ENCODE assay signal across 14 mouse cellular contexts in the genomic region with DNA sequence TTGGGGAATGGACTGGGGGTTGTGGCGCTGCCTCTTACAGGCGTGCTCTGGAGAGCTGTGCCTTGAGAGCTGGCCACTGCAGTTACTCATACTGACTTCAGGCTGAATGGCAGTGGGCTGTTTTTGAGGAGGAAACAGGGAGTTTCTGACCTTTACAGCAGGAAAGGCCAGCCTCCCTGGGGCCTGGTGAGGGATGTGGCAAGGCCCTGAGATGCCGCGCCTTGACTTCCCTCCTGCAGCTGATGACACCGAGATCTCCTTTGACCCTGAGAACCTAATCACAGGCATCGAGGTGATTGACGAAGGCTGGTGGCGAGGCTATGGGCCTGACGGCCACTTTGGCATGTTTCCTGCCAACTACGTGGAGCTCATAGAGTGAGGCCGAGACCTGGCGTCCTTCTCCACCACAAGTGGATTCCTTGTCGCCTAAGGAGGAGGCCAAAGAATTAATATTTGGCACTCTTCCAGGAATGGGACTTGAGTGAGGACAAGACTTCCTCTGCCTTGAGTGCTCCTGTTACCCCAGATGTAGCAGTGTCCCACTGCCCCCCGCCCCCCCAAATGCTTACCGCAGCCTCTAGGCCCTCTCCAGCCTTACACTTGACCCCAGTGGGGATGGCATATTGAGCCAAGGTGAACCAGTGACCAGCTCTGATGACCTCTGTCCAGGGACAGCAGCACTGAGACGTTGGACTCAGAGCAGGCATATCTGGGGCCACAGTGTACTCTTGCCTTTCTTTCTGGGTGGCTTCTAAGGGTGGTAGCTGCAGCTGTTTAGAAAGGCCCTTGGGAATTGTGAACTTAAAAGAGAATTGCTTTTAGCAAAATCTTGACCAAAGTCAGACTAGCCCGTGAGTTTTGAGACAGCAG. TPM values are rescaled to one million over a fixed set of nuclear protein-coding genes. Genes with fewer than 3 reads are reported as not detected.
A peak's percentile ranks its signal among the peaks of the same experiment; 100 is the strongest.
DNase-seq lines count a peak whose midpoint lies in the region; ATAC-seq and TF ChIP-seq lines count a peak whose summit lies in the region.
"Had no signal": no experiment of that assay in that cellular context is flagged by ENCODE, and none has a peak within 500 bp of the region (broad histone marks: within the 10 kb centered on the region; RNA-seq: fewer than 3 reads in every experiment).

No protein-coding gene starts in this region.

- no peaks in the 10 kb centered on the region for H3K27me3 ChIP-seq in heart, embryonic 10.5 days (ENCODE audit: insufficient read depth, poor library complexity, severe bottlenecking)
- 0 out of 2 replicates have a peak, but pooled peaks cover 5% of the 10 kb centered on the region for H3K27me3 ChIP-seq in lung, postnatal 0 days (replicated peaks; ENCODE audit: insufficient read depth, low read length)
- H3K27me3 ChIP-seq: liver, embryonic 13.5 days had no signal

- H3K4me3 ChIP-seq in heart, embryonic 10.5 days = no peak overlapping the region
- H3K4me3 ChIP-seq in lung, postnatal 0 days (ENCODE audit: low read depth, low read length) = no peak overlapping the region
- H3K4me3 ChIP-seq: liver, embryonic 13.5 days had no signal

- no peaks in the 10 kb centered on the region for H3K9me3 ChIP-seq in heart, embryonic 10.5 days
- no peaks in the 10 kb centered on the region for H3K9me3 ChIP-seq in lung, postnatal 0 days (ENCODE audit: low read length)
- H3K9me3 ChIP-seq: liver, embryonic 13.5 days had no signal

- H3K36me3 ChIP-seq in heart, embryonic 10.5 days = peaks cover 67% of the 10 kb centered on the region
- H3K36me3 ChIP-seq in lung, postnatal 0 days (ENCODE audit: insufficient read depth, low read length) = peaks cover 28% of the 10 kb centered on the region

- H3K9ac ChIP-seq in lung, postnatal 0 days (replicated peaks; ENCODE audit: low read depth) = no peak overlapping the region
- H3K9ac ChIP-seq: liver, embryonic 13.5 days had no signal

- no peak; the same call in 1 of the 2 replicates for TF ChIP-seq CTCF in lung, postnatal 0 days (IDR thresholded peaks at IDR 0.05)

- peak; percentile 81 for ATAC-seq in lung, postnatal 0 days
- ATAC-seq: activated CD4-positive, CD25-positive, alpha-beta regulatory T cell, adult 4 months; CD4-positive, CD25-positive, alpha-beta regulatory T cell, adult 4 months had no signal

- H3K4me1 ChIP-seq in heart, embryonic 10.5 days = peaks cover 73% of the 10 kb centered on the region
- peaks cover 18% of the 10 kb centered on the region; the same call in 1 of the 2 replicates for H3K4me1 ChIP-seq in lung, postnatal 0 days (ENCODE audit: insufficient read depth, low read depth, low read length)

- TF ChIP-seq EP300 in lung, postnatal 0 days (IDR thresholded peaks at IDR 0.05) = peak; percentile 82

- 0 out of 2 replicates have a peak overlapping the region, but pooled peaks have one; percentile 43 for H3K27ac ChIP-seq in heart, embryonic 10.5 days
- H3K27ac ChIP-seq in lung, postnatal 0 days (ENCODE audit: low read length) = peak overlapping the region; percentile 86
- H3K27ac ChIP-seq: liver, embryonic 13.5 days had no signal

- DNase-seq in heart, embryonic 10.5 days (ENCODE audit: low spot score) = no peak
- DNase-seq in heart, postnatal 4 days = no peak
- peak; percentile 20 for DNase-seq in urinary bladder, adult 2 months (ENCODE audit: low spot score)
- no peak for DNase-seq in urinary bladder, adult 18-20 months (ENCODE audit: low spot score in 2 of 2)
- DNase-seq in lung, postnatal 0 days (ENCODE audit: low spot score) = peak; percentile 89
- DNase-seq in B cell, adult 2 months = no peak
- DNase-seq in layer of hippocampus, postnatal 36 days = no peak
- DNase-seq in cerebellum, adult 11 months = no peak
- DNase-seq: cerebellum, adult 8-10 months; left cerebral cortex, postnatal 4 days; liver, embryonic 13.5 days; right cerebral cortex, postnatal 25 days had no signal

- H3K4me2 ChIP-seq in lung, postnatal 0 days (replicated peaks; ENCODE audit: low read depth, low read length) = no peak overlapping the region
- H3K4me2 ChIP-seq: liver, embryonic 13.5 days had no signal

- 79% methylated on average over 17 of the region's 17 CpGs for WGBS in heart, embryonic 10.5 days
- 47% methylated on average over 17 of the region's 17 CpGs for WGBS in lung, postnatal 0 days

RNA-seq across cellular contexts. Expression of a gene that starts 3.7 kb away (rescaled TPM):
- 479 and 714 TPM in 2 replicates for polyA plus RNA-seq in heart, embryonic 10.5 days (2016; fragmentation: Nextera tagmentation; extraction: Ambion mirVana)
- total RNA-seq in heart, postnatal 4 days (2021) = 100 to 1,000 TPM; 715 to 738 TPM
- 0.58 and 0.75 TPM in 2 replicates for polyA plus RNA-seq in urinary bladder, adult 2 months (2012; rRNA removed)
- 28.8 and 29.8 TPM in 2 replicates for polyA plus RNA-seq in lung, postnatal 0 days (2015; fragmentation: Nextera tagmentation; extraction: Ambion mirVana)
- total RNA-seq in layer of hippocampus, postnatal 36 days (2021) = 10 to 100 TPM; 14.4 to 14.8 TPM

RNA-seq across cellular contexts. Expression of a gene that starts 11.6 kb away (rescaled TPM):
- polyA plus RNA-seq in heart, embryonic 10.5 days (2016; fragmentation: Nextera tagmentation; extraction: Ambion mirVana) = 101 and 114 TPM in 2 replicates
- 10 to 100 TPM; 44.7 to 46.1 TPM for total RNA-seq in heart, postnatal 4 days (2021)
- polyA plus RNA-seq in urinary bladder, adult 2 months (2012; rRNA removed) = 97.5 and 103 TPM in 2 replicates
- polyA plus RNA-seq in lung, postnatal 0 days (2015; fragmentation: Nextera tagmentation; extraction: Ambion mirVana) = 98.0 and 99.7 TPM in 2 replicates
- total RNA-seq in layer of hippocampus, postnatal 36 days (2021) = 10 to 100 TPM; 76.8 to 78.0 TPM

RNA-seq across cellular contexts. Expression of a gene that starts 37.7 kb away (rescaled TPM):
- polyA plus RNA-seq in heart, embryonic 10.5 days (2016; fragmentation: Nextera tagmentation; extraction: Ambion mirVana) = 21.3 and 29.9 TPM in 2 replicates
- 10 to 100 TPM; 60.5 TPM for total RNA-seq in heart, postnatal 4 days (2021)
- 20.2 and 21.0 TPM in 2 replicates for polyA plus RNA-seq in urinary bladder, adult 2 months (2012; rRNA removed)
- 18.3 and 19.0 TPM in 2 replicates for polyA plus RNA-seq in lung, postnatal 0 days (2015; fragmentation: Nextera tagmentation; extraction: Ambion mirVana)
- total RNA-seq in layer of hippocampus, postnatal 36 days (2021) = 10 to 100 TPM; 63.9 to 73.3 TPM

RNA-seq across cellular contexts. Expression of a gene that starts 38.0 kb away (rescaled TPM):
- 8.9 and 11.1 TPM in 2 replicates for polyA plus RNA-seq in heart, embryonic 10.5 days (2016; fragmentation: Nextera tagmentation; extraction: Ambion mirVana)
- total RNA-seq in heart, postnatal 4 days (2021) = 1 to 10 TPM; 5.6 to 6.5 TPM
- 28.0 and 30.4 TPM in 2 replicates for polyA plus RNA-seq in urinary bladder, adult 2 months (2012; rRNA removed)
- 5.9 and 8.2 TPM in 2 replicates for polyA plus RNA-seq in lung, postnatal 0 days (2015; fragmentation: Nextera tagmentation; extraction: Ambion mirVana)
- 10 to 100 TPM; 12.1 to 14.0 TPM for total RNA-seq in layer of hippocampus, postnatal 36 days (2021)

Comparison
In these comparisons a context has a peak if more than half of its experiments do, and no peak if none do; other contexts are left out.
1. DNase-seq: peak in urinary bladder, adult 2 months (single experiment) and lung, postnatal 0 days (single experiment); none in heart, embryonic 10.5 days (single experiment), heart, postnatal 4 days (single experiment), urinary bladder, adult 18-20 months (0 of 2), B cell, adult 2 months (0 of 2), layer of hippocampus, postnatal 36 days (0 of 2) and cerebellum, adult 11 months (single experiment).
2. RNA of a gene that starts 3.7 kb away (polyA plus RNA-seq): 479 to 714 TPM in heart, embryonic 10.5 days and 28.8 to 29.8 TPM in lung, postnatal 0 days; 0.58 to 0.75 TPM in urinary bladder, adult 2 months; every median in the first group is over 10 times any median in the second.